Mouse (Mus musculus) forebrain, embryonic 11.5 days (tissue): ENCODE data around the gene 9030612E09Rik. TPM values are rescaled to one million over a fixed set of nuclear protein-coding genes. Genes with fewer than 3 reads are reported as not detected.

Experiments used
- ATAC-seq: fragments of 200-750 bp; cut with Nextera tagmentation; replicated peaks from 2 replicates; pipeline ENCODE4 v1.8.0; 2017; ENCODE audit warnings: moderate TSS enrichment; ENCODE audit not compliant: low FRiP score
- DNase-seq: peaks from one replicate; pipeline ENCODE4 v3.0.0-alpha.2; 2017; ENCODE audit warnings: low spot score
- H3K27ac ChIP-seq: fragments of 300-500 bp; sonication (generic); 2 replicates; pipeline ENCODE4 v1.5.1; 2014; ENCODE audit warnings: low read depth, low read length
- H3K27me3 ChIP-seq: fragments of 300-500 bp; sonication (generic); 2 replicates; pipeline ENCODE4 v1.6.1; 2014; ENCODE audit warnings: mild to moderate bottlenecking, low read length, mixed read lengths; ENCODE audit not compliant: control insufficient read depth, insufficient read depth
- H3K36me3 ChIP-seq: fragments of 300-500 bp; sonication (generic); 2 replicates; pipeline ENCODE4 v1.6.1; 2014; ENCODE audit warnings: mild to moderate bottlenecking, low read length, moderate library complexity, mixed read lengths; ENCODE audit not compliant: control insufficient read depth, insufficient read depth
- H3K4me1 ChIP-seq: fragments of 300-500 bp; sonication (generic); replicated peaks from 2 replicates; pipeline ENCODE4 v1.6.1; 2014; ENCODE audit warnings: low read length, mixed read lengths; ENCODE audit not compliant: control insufficient read depth, insufficient read depth
- H3K4me2 ChIP-seq: fragments of 300-500 bp; sonication (generic); 2 replicates; pipeline ENCODE4 v1.6.1; 2014; ENCODE audit warnings: low read depth, mild to moderate bottlenecking, low read length, moderate library complexity, mixed read lengths; ENCODE audit not compliant: severe bottlenecking
- H3K4me3 ChIP-seq: fragments of 300-500 bp; sonication (generic); 2 replicates; pipeline ENCODE4 v1.5.1; 2014; ENCODE audit warnings: low read depth, low read length
- H3K9ac ChIP-seq: fragments of 300-500 bp; sonication (generic); 2 replicates; pipeline ENCODE4 v1.6.1; 2014; ENCODE audit warnings: low read length
- H3K9me3 ChIP-seq: fragments of 300-500 bp; sonication (generic); 2 replicates; pipeline ENCODE4 v1.6.1; 2016; ENCODE audit warnings: low read length, mixed read lengths; ENCODE audit not compliant: control insufficient read depth
- WGBS: fragments of 180-500 bp; shearing (Covaris S2); extraction: QIAGEN DNeasy Blood & Tissue Kit; methylation state at CpG from one replicate; pipeline ENCODE4 v1.1.7; 2014; 5-methylcytosine and 5-hydroxymethylcytosine counted together
- polyA plus RNA-seq: library from polyadenylated mRNA; unstranded; fragments of >200 nt; fragmentation: Nextera tagmentation; extraction: Ambion mirVana; gene quantifications from 2 replicates; pipeline ENCODE4 v1.2.1, GENCODE M21; 2014

The 9030612E09Rik gene
- polyA plus RNA-seq, 1 experiment from 2014 or later, result 1.3 TPM

DNA sequence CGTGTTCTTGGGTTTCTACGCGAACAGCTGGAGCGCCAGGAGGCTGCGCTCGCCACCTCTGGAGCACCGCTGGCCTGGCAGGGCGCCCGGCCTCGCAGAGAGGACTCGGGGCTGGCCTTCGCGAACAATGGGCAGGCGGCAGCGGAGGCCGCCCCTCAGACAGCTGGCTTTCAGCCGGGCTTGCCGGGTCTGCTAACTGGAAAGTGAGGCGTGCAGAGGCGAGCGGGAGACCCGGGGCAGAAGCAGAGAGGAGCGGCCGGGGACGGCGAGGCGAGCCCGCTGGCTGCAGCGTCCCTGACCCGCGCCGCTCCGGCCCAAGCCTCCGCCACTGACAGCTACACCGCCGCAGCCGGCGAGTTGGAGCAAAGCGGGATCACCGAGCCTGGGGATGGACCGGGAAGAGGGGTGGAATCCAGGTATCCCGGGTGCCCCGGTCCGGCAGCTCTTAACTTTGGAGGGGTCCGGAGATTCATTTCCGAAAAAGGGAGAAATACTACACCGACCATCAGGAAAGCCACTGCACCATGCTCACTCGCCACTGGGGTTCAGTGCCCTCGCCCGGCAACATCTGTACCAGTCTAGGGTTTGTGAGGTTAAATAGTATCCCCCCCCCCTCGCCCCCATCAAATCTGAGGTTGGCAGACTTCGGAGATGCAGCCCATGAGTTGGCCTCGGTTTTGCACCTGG, 1.2 kb upstream of the 9030612E09Rik start:
- H3K36me3 ChIP-seq, result no peaks in the 10 kb centered on the region
- peak overlapping the region; percentile 87 for H3K4me3 ChIP-seq
- peak overlapping the region; percentile 75 for H3K27ac ChIP-seq
- peaks cover 10% of the 10 kb centered on the region for H3K27me3 ChIP-seq
- H3K4me1 ChIP-seq, result peaks cover 8% of the 10 kb centered on the region; the same call in 1 of the 2 replicates
- no peaks in the 10 kb centered on the region for H3K9me3 ChIP-seq
- peak overlapping the region; percentile 93 for H3K4me2 ChIP-seq
- DNase-seq (peak; percentile 85), ATAC-seq (peak; percentile 64)
- WGBS, result under 1% methylated on average over 52 of the region's 53 CpGs
- H3K9ac ChIP-seq, result peak overlapping the region; percentile 87

DNA sequence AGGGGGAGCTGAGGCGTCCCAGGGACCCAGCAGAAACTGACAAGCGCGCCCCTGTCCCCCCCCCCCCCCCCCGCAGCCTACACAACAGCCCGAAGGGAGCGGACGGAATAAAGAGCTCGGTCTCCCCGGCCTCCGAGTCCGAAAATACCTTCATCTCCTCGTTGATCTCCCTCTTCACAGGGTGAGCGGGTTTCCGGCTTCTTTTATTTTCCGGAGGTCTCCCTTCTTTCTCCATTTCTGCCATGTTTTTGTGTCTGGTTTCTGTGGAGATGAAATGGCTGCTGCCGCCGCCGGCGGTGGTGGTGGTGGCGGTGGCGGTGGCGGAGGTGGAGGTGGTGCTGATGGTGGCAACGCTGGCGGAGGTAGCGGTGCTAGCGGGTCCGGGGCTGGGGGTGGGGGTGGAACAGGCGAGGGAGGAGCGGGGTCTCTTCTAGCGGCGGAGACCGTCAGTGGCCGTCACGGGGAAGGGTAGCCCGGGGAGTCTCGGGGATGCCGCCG, 627 bp upstream of the 9030612E09Rik start:
- peak; percentile 53; the same call in 1 of the 2 replicates for ATAC-seq
- Histone ChIP-seq H3K4me1 (peaks cover 8% of the 10 kb centered on the region; the same call in 1 of the 2 replicates), H3K9me3 (no peaks in the 10 kb centered on the region)

DNA sequence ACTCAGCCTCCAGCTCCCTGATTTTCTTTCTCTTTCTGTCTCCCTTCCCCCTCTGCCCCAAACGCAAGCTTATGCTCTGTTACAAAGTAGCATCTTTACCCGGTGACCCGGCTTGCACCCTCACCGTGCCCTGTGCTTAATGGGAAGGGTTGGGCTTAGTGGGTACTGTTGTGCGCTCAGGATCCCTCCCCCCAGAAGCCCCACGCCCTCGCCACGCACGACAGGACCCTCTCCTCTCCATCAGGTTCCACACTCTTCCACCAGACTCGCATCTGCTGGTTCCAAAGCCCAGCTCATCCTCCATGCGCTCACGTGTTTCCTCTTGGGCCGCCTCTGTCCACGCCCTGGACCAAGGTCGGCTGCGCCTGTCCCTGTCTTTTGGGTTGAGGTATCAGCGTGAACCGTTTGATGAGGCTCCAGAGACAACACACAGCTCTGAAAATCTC, 675 bp downstream of the 9030612E09Rik start:
- DNase-seq (peak; percentile 63), ATAC-seq (peak; percentile 25)
- under 1% methylated on average over 18 of the region's 18 CpGs for WGBS
- peaks cover 10% of the 10 kb centered on the region for H3K27me3 ChIP-seq
- H3K9me3 ChIP-seq, result no peaks in the 10 kb centered on the region
- peak overlapping the region; percentile 93 for H3K4me2 ChIP-seq
- no peaks in the 10 kb centered on the region for H3K36me3 ChIP-seq
- peaks cover 8% of the 10 kb centered on the region; the same call in 1 of the 2 replicates for H3K4me1 ChIP-seq
- peak overlapping the region; percentile 87 for H3K9ac ChIP-seq
- H3K4me3 ChIP-seq, result peak overlapping the region; percentile 87
- no peak overlapping the region for H3K27ac ChIP-seq

More for the DNA sequence above, 627 bp upstream of the 9030612E09Rik start:
- WGBS, result under 1% methylated on average over 25 of the region's 38 CpGs
- H3K4me2 ChIP-seq, result peak overlapping the region; percentile 93
- H3K27ac ChIP-seq, result peak overlapping the region; percentile 75
- H3K4me3 ChIP-seq, result peak overlapping the region; percentile 87
- peak overlapping the region; percentile 87 for H3K9ac ChIP-seq
- DNase-seq, result peak; percentile 83
- H3K36me3 ChIP-seq, result no peaks in the 10 kb centered on the region
- peaks cover 10% of the 10 kb centered on the region for H3K27me3 ChIP-seq

DNA sequence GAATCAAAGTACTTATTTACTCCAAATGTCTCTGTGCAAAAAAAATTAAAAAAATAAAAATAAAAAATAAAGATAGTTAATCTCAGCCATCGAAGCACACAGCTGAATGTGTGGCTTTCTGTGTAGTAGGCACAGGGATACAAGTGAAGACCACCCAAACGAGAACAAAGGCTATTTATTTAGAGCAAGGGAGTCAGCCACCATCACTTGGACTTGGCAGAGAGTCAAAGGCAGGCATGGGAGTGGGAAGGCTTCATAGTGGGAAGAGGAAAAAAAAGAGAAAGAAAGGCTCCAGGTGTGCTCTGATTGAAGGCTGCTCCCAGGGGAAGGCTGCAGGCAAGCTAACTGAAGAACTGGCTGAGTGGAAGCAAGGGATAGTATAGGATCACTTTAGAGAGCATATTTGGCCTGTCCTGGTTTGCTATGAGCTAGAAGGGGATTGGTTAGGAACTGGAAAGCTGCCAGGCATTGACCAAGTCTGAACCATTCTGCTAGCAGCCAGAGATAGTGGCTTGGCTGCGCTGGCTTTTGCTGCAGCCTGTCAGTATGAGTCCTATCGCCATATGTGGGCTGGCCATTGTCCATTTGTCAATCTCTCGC, 5.9 kb downstream of the 9030612E09Rik start:
- H3K4me3 ChIP-seq, result no peak overlapping the region
- H3K9ac ChIP-seq, result no peak overlapping the region
- no peak overlapping the region for H3K27ac ChIP-seq
- peaks cover 7% of the 10 kb centered on the region for H3K27me3 ChIP-seq
- no peaks in the 10 kb centered on the region; the same call in 1 of the 2 replicates for H3K4me1 ChIP-seq
- no peaks in the 10 kb centered on the region for H3K36me3 ChIP-seq
- H3K9me3 ChIP-seq, result no peaks in the 10 kb centered on the region
- DNase-seq (no peak), ATAC-seq (no peak)
- H3K4me2 ChIP-seq, result no peak overlapping the region
- 61% methylated on average over 5 of the region's 5 CpGs for WGBS

DNA sequence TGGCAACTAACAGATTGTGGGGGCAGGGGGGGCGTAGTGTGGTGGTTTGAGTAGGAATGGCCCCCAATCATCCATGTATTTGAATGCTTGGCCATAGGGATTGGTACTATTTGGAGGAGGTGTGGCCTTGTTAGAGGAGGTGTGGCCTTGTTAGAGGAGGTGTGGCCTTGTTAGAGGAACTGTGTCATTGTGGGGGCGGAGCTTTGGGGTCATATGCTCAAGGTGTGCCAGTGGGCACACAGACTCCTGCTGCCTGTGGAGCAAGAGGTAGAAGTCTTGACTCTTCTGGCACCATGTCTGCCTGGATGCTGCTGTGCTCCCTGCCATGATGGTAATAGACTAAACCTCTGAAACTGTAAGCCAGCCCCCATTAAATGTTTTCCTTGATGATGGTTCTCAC, 25.7 kb downstream of the 9030612E09Rik start:
- ATAC-seq (no peak), DNase-seq (no peak)
- no peaks in the 10 kb centered on the region for H3K9me3 ChIP-seq
- H3K4me1 ChIP-seq, result no peaks in the 10 kb centered on the region
- H3K27ac ChIP-seq, result no peak overlapping the region
- H3K9ac ChIP-seq, result no peak overlapping the region
- WGBS, result 100% methylated on average over 2 of the region's 2 CpGs
- no peaks in the 10 kb centered on the region for H3K36me3 ChIP-seq
- H3K4me2 ChIP-seq, result no peak overlapping the region
- H3K27me3 ChIP-seq, result no peaks in the 10 kb centered on the region
- H3K4me3 ChIP-seq, result no peak overlapping the region

DNA sequence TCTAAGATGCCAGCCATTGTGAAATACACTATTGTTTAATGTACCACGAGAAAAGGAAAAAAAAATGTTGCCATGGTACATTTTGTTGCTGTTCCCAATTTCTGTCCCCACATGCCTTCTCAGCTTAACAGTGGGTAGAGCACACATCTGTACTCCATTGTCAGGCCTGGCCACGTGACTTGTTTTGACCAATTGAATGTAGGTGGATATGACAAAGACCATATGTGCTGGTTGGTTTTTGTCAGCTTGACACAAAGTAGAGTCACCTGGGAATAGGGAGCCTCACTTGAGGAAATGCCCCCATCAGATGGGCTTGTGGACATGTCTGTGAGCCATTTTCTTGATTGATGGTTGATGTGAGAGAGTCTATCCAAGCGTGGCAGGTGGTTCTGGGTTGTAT, 29.4 kb downstream of the 9030612E09Rik start:
- Histone ChIP-seq H3K4me3 (no peak overlapping the region), H3K36me3 (no peaks in the 10 kb centered on the region), H3K27ac (no peak overlapping the region), H3K9me3 (no peaks in the 10 kb centered on the region), H3K4me1 (no peaks in the 10 kb centered on the region), H3K4me2 (no peak overlapping the region), H3K9ac (no peak overlapping the region), H3K27me3 (no peaks in the 10 kb centered on the region)
- ATAC-seq (no peak), DNase-seq (no peak)
- 95% methylated on average over 3 of the region's 3 CpGs for WGBS

DNA sequence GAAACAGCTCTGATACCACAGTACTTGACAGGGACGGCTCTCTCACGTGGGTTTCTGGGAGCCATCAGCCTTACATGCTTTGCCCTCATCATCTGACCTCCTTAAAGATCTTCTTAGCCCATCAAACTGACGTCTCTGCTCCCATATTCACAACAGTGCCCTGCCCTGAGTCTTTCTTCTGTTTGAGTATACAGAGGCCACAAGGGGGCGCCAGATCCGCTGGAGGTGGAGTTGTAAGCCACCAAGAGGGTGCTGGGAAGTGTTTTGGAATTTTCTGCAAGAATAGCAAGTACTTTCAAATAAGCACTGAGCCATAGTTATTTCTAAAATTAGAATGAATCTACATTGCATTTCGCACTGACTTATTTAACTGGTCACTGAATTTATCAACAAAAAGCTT, 37.4 kb downstream of the 9030612E09Rik start:
- ATAC-seq (no peak), DNase-seq (peak; percentile 65)
- WGBS, result 31% methylated on average over 6 of the region's 6 CpGs
- Histone ChIP-seq H3K9ac (no peak overlapping the region), H3K4me3 (no peak overlapping the region), H3K9me3 (no peaks in the 10 kb centered on the region), H3K4me2 (no peak overlapping the region), H3K27ac (no peak overlapping the region), H3K27me3 (no peaks in the 10 kb centered on the region), H3K36me3 (no peaks in the 10 kb centered on the region), H3K4me1 (no peaks in the 10 kb centered on the region)

DNA sequence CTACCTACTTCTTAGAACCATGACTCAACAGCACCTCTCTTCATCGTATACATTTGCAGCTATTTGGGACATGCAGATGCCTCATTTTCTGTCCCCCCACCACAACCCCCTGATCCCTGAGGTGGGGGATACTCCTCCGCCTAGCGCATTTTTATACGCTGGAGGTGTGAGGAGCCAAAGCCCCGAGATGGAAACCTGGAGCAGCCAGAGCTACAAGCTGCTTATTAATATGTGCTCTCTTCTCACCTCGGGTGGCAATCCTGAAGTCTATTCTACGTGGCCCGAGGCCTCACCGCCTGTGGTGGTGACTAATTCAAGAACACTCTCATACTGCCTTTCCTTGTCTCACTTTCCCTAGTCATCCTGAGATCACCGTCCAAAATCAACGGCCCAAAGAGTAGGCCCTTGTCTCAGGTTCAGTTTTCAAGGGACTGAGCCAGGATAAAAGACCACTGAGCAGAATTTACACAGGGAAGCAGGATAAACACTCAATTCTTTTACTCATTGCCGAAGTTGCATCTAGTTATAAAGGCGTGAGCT, 42.9 kb downstream of the 9030612E09Rik start:
- DNase-seq, result no peak
- Histone ChIP-seq H3K9me3 (no peaks in the 10 kb centered on the region), H3K27me3 (no peaks in the 10 kb centered on the region), H3K36me3 (no peaks in the 10 kb centered on the region), H3K4me2 (no peak overlapping the region), H3K27ac (no peak overlapping the region), H3K4me1 (no peaks in the 10 kb centered on the region), H3K4me3 (no peak overlapping the region), H3K9ac (no peak overlapping the region)
- WGBS, result 93% methylated on average over 13 of the region's 13 CpGs
- ATAC-seq, result no peak
